Mouse (Mus musculus) kidney, adult 2 months (tissue): ENCODE data around the gene Gdf5. TPM values are rescaled to one million over a fixed set of nuclear protein-coding genes. Genes with fewer than 3 reads are reported as not detected.

Source experiments
- DNase-seq: peaks from one replicate; pipeline ENCODE4 v3.0.0; 2021
- H3K27ac ChIP-seq: fragments of 200-500 bp; 2 replicates; pipeline ENCODE4 v1.5.1; 2012; ENCODE audit warnings: low read depth, low read length, control low read depth, inconsistent platforms; ENCODE audit not compliant: insufficient read depth
- H3K27me3 ChIP-seq: fragments of 200-500 bp; replicated peaks from 2 replicates; pipeline ENCODE4 v1.6.1; 2012; ENCODE audit warnings: mild to moderate bottlenecking, moderate library complexity, low read length, inconsistent platforms; ENCODE audit not compliant: control insufficient read depth, insufficient read depth
- H3K36me3 ChIP-seq: fragments of 200-500 bp; 2 replicates; pipeline ENCODE4 v1.6.1; 2012; ENCODE audit warnings: mild to moderate bottlenecking, moderate library complexity, low read length, inconsistent platforms; ENCODE audit not compliant: control insufficient read depth, insufficient read depth
- H3K4me1 ChIP-seq: fragments of 200-500 bp; 2 replicates; pipeline ENCODE4 v1.6.1; 2011; ENCODE audit warnings: low read length; ENCODE audit not compliant: control insufficient read depth, insufficient read depth
- H3K4me3 ChIP-seq: fragments of 200-500 bp; 2 replicates; pipeline ENCODE4 v1.5.1; 2011; ENCODE audit warnings: mild to moderate bottlenecking, low read depth, low read length, control low read depth; ENCODE audit not compliant: insufficient read depth
- CTCF ChIP-seq: fragments of 200-500 bp; conservative IDR thresholded peaks from 2 replicates; pipeline ENCODE4 v1.5.1; 2011; ENCODE audit warnings: low read depth, mild to moderate bottlenecking, control low read depth, low read length, moderate library complexity, mixed read lengths; ENCODE audit not compliant: insufficient read depth, insufficient read length
- POLR2A ChIP-seq: fragments of 200-500 bp; IDR thresholded peaks from one replicate; pipeline ENCODE4 v1.6.1; 2011; ENCODE audit warnings: low read depth, low read length, control low read depth
- WGBS: fragments of 180-500 bp; shearing (Covaris S2); methylation state at CpG from one replicate; pipeline ENCODE4 v1.1.7; 2018; 5-methylcytosine and 5-hydroxymethylcytosine counted together
- polyA plus RNA-seq: library from polyadenylated mRNA; depleted of rRNA; stranded (reverse); fragments of >200 nt; gene quantifications from 2 replicates; pipeline ENCODE4 v1.2.3, GENCODE M21; 2012

Gene Gdf5
- polyA plus RNA-seq, 1 experiment = 0.41 TPM

DNA sequence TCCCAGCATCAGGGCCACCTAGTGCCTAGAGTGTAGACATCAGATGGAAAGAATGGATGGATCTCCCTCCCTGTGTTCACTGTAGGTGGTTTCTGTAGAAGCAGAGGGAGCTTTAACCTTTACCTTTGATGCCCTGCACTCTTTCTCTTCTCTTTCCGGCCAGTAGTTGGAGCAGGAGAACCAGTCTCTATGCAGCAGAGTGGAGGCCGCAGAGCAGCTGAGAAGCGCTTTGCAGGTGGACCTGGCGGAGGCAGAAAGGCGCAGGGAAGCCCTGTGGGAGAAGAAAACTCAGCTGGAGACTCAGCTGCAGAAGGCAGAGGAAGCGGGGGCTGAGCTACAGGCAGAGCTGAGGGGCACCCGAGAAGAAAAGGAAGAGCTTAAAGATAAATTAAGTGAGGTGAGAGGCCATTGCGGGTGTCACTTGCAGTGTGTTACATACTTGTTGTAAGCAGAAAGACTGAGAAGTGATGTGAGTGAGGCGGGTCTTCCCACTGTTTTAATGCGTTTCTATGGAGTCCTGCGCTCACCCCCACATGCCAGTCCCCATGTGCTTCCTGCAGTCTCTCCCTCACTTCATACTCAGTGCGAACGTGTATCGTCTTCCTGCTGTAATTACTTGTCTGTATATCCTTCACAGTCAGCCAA, 29.0 kb upstream of the Gdf5 start:
- H3K4me3 ChIP-seq = no peak overlapping the region
- H3K36me3 ChIP-seq = peaks cover 6% of the 10 kb centered on the region; the same call in 1 of the 2 replicates
- 78% methylated on average over 14 of the region's 14 CpGs for WGBS
- no peaks in the 10 kb centered on the region for H3K4me1 ChIP-seq
- DNase-seq = no peak
- H3K27me3 ChIP-seq = no peaks in the 10 kb centered on the region
- no peak for TF ChIP-seq CTCF
- no peak for TF ChIP-seq POLR2A
- no peak overlapping the region for H3K27ac ChIP-seq

DNA sequence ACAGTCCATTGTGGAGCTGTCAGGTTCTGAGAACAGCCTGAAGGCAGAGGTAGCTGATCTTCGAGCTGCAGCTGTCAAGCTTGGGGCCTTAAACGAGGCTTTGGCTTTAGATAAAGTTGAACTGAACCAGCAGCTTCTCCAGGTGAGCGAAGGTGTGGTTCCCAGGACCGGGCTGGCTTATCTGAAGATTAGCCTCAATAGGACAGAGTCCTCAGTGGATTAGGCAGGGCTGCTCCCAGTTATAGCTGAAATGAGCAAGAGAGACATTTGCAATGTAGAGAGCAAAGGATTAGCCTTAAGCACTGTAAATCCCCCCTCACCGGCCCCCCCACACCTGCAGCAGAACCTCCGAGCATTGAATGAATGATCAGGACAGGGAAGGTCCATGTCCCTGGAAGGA, 28.2 kb upstream of the Gdf5 start:
- H3K27me3 ChIP-seq = no peaks in the 10 kb centered on the region
- WGBS = 95% methylated on average over 6 of the region's 6 CpGs
- H3K4me3 ChIP-seq = no peak overlapping the region
- no peak for DNase-seq
- TF ChIP-seq CTCF (no peak), POLR2A (no peak)
- no peaks in the 10 kb centered on the region for H3K4me1 ChIP-seq
- H3K27ac ChIP-seq = no peak overlapping the region
- peaks cover 8% of the 10 kb centered on the region; the same call in 1 of the 2 replicates for H3K36me3 ChIP-seq

GRCm38 (mm10) chr2:155962991-155963390, 17.8 kb upstream of the Gdf5 start:
- H3K36me3 ChIP-seq = peaks cover 1% of the 10 kb centered on the region; the same call in 1 of the 2 replicates
- WGBS = 37% methylated on average over 1 of the region's 1 CpGs

GRCm38 (mm10) chr2:155961862-155962261, 16.7 kb upstream of the Gdf5 start:
- peaks cover 1% of the 10 kb centered on the region; the same call in 1 of the 2 replicates for H3K36me3 ChIP-seq
- no peak overlapping the region for H3K27ac ChIP-seq
- peaks cover 3% of the 10 kb centered on the region; the same call in 1 of the 2 replicates for H3K4me1 ChIP-seq
- TF ChIP-seq POLR2A = no peak
- TF ChIP-seq CTCF = no peak
- WGBS = 89% methylated on average over 10 of the region's 10 CpGs
- H3K4me3 ChIP-seq = no peak overlapping the region
- no peak for DNase-seq
- no peaks in the 10 kb centered on the region for H3K27me3 ChIP-seq

More at GRCm38 (mm10) chr2:155962991-155963390, 17.8 kb upstream of the Gdf5 start:
- Histone ChIP-seq H3K27ac (no peak overlapping the region), H3K4me3 (no peak overlapping the region), H3K4me1 (no peaks in the 10 kb centered on the region; the same call in 1 of the 2 replicates), H3K27me3 (no peaks in the 10 kb centered on the region)
- peak; percentile 38 for DNase-seq
- TF ChIP-seq POLR2A (no peak), CTCF (0 out of 2 replicates have a peak, but pooled peaks have one; percentile 14)

DNA sequence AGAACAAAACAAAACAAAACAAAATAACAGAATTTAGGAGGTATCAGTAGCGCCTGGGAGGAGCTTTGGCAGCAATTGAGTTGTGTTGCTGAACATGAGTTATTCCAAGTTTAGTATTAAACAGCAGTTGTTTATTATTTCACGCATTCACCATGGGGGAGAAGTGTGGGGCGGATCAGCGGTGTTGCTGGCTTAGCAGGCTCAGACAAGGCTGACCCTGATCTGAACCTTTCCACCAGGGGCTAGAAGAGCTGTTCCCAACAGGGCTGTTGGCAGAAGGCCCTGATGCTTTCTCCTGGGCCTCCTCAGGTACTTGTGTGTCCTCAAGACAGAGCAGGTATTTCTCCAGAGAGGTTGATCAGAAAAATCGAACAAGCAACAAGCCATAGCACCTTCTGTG, 14.8 kb upstream of the Gdf5 start:
- H3K36me3 ChIP-seq = peaks cover 1% of the 10 kb centered on the region; the same call in 1 of the 2 replicates
- no peak overlapping the region for H3K27ac ChIP-seq
- TF ChIP-seq POLR2A (no peak), CTCF (no peak)
- peaks cover 3% of the 10 kb centered on the region; the same call in 1 of the 2 replicates for H3K4me1 ChIP-seq
- 42% methylated on average over 5 of the region's 5 CpGs for WGBS
- no peaks in the 10 kb centered on the region for H3K27me3 ChIP-seq
- DNase-seq = peak; percentile 76
- H3K4me3 ChIP-seq = no peak overlapping the region

- H3K27me3 ChIP-seq = no peaks in the 10 kb centered on the region
- H3K4me3 ChIP-seq = peak within 1 kb of the TSS; percentile 97
- WGBS = under 1% methylated on average over 59 of the region's 59 CpGs
- peaks cover 3% of the 10 kb centered on the region; the same call in 1 of the 2 replicates for H3K4me1 ChIP-seq
- H3K36me3 ChIP-seq = no peaks in the 10 kb centered on the region
- TF ChIP-seq CTCF (no peak), POLR2A (peak; percentile 37)
- DNase-seq = peak; percentile 95
- peak within 1 kb of the TSS; percentile 98 for H3K27ac ChIP-seq
These were observed 11.2 kb upstream of the Gdf5 start, which contains the start of gene Cep250 for GRCm38 (mm10) chr2:155956134-155957059. Gene Cep250, plus strand, starts transcription at chr2:155956458.
